Mouse (Mus musculus): ENCODE results near the gene Sec23ip. TPM values are rescaled to one million over a fixed set of nuclear protein-coding genes. Genes with fewer than 3 reads are reported as not detected.
"Not testable (repeated sequence)": the region's sequence is repeated elsewhere in the genome, so short reads cannot be mapped to it uniquely, and the experiment has no call there.

The Sec23ip gene
- polyA plus RNA-seq (2014; fragmentation: Nextera tagmentation; extraction: Ambion mirVana) = 31.2 and 32.2 TPM in 2 replicates

DNA sequence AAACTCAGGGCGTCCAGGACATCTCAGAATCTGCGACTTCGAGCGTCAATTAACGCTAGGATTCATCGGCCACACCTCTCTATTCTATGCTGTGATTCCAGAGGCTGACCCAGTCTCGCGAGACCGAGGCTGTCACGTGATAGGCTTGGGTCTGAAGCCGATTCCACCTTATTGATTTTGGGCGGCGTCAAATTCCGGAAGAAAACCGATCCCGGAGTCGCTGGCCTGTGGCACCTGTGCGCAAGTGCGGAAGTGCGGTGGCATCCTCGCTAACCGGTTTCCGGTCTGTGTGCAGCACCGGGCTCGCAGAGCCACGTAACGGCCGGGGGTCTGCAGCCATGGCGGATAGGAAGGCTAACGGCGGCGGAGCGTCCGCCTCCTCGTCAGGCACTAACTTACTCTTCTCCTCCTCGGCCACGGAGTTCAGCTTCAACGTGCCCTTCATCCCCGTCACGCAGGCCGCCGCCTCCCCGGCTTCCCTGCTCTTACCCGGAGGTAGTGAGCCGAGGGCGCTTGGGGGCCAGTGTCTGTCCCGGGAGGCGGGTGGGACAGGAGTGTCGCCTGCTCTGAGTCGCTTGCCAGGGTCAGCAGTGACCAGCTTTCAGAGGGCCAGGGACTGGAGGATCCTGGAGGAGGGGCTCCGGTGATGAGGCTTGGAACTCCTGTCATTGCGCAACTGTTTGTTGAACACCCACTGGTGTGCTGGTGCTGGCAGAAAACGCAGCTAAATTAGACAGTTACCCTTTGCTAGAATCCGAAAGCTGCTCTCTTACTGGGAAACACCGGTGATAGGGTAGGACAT is at the start of gene Sec23ip:
Sec23ip (plus strand) TSS at position 260 of the 802 bp plus-strand sequence.
- Histone ChIP-seq H3K36me3 (ENCODE audit: control insufficient read depth, insufficient read depth, low read length) (peaks cover 3% of the 10 kb centered on the region; the same call in 1 of the 2 replicates), H3K4me2 (ENCODE audit: low read length) (peak within 1 kb of the TSS; percentile 75), H3K27ac (replicated peaks in 1 of 2; ENCODE audit: control insufficient read depth in 1 of 2, insufficient read depth in 1 of 2, low read depth in 2 of 2, low read length in 2 of 2) (peak within 1 kb of the TSS; percentile 6 to 69), H3K4me3 (ENCODE audit: control insufficient read depth in 1 of 2, insufficient read depth in 1 of 2, low read depth in 1 of 2, low read length in 2 of 2) (peak within 1 kb of the TSS; percentile 76 to 82), H3K9ac (ENCODE audit: low read length) (peak within 1 kb of the TSS; percentile 88), H3K27me3 (ENCODE audit: control insufficient read depth, insufficient read depth, low read length) (no peaks in the 10 kb centered on the region), H3K4me1 (ENCODE audit: control insufficient read depth in 2 of 2, insufficient read depth in 2 of 2, low read length in 2 of 2) (peaks cover 17 to 41% of the 10 kb centered on the region in 2 experiments), H3K9me3 (ENCODE audit: control insufficient read depth, low read length) (no peaks in the 10 kb centered on the region)
- under 1% methylated on average over 55 of the region's 55 CpGs for WGBS
- ATAC-seq (ENCODE audit: insufficient number of reproducible peaks, insufficient read depth, low FRiP score, low read depth) = peak; percentile 71

DNA sequence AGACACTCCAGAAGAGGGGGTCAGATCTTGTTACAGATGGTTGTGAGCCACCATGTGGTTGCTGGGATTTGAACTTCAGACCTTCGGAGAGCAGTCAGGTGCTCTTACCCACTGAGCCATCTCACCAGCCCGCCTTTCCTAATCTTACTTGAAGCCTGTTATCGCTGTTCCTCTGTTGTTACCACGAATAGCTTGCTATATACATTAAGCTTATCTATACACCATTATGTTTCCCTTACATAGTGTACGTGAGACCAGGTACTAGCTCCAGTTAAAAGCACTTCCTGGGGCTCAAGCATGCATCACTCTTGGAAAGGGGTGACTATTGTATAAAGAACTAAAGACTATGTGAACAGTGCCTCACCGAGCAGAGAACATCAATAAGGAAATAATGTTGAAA is 44.8 kb upstream of the Sec23ip start:
- not testable (repeated sequence) for H3K27me3 ChIP-seq (ENCODE audit: control insufficient read depth, insufficient read depth, low read length); ATAC-seq (ENCODE audit: insufficient number of reproducible peaks, insufficient read depth, low FRiP score, low read depth); H3K27ac ChIP-seq (replicated peaks in 1 of 2; ENCODE audit: control insufficient read depth in 1 of 2, insufficient read depth in 1 of 2, low read depth in 2 of 2, low read length in 2 of 2); H3K9ac ChIP-seq (ENCODE audit: low read length); H3K4me3 ChIP-seq (ENCODE audit: control insufficient read depth in 1 of 2, insufficient read depth in 1 of 2, low read depth in 1 of 2, low read length in 2 of 2); H3K4me1 ChIP-seq (ENCODE audit: control insufficient read depth in 2 of 2, insufficient read depth in 2 of 2, low read length in 2 of 2); H3K9me3 ChIP-seq (ENCODE audit: control insufficient read depth, low read length); H3K4me2 ChIP-seq (ENCODE audit: low read length)
- H3K36me3 ChIP-seq (ENCODE audit: control insufficient read depth, insufficient read depth, low read length) = peaks cover 92% of the 10 kb centered on the region
- 76% methylated on average over 6 of the region's 6 CpGs for WGBS

DNA sequence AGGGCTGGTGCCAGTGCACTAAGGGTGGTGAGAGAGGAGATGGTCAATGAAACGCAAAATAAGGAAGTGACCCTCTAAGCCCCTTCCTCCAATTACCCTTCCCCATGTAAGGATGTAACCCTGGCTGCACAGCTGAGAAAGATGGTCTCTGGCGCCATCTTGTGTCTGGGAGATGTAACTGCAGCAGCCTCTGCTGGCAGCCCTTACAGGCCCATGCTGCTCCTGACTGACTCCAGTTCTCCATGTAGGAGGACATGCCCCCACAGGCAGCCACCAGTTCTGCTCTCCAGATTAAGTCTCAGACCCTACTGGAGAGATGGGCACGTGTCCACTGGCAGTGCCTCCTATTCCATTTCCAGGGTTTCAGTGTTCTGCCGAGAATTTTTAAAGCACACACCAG is 39.0 kb upstream of the Sec23ip start:
- 20% methylated on average over 4 of the region's 4 CpGs for WGBS
- Histone ChIP-seq H3K4me3 (ENCODE audit: control insufficient read depth in 1 of 2, insufficient read depth in 1 of 2, low read depth in 1 of 2, low read length in 2 of 2) (no peak overlapping the region), H3K36me3 (ENCODE audit: control insufficient read depth, insufficient read depth, low read length) (peaks cover 95% of the 10 kb centered on the region), H3K4me2 (ENCODE audit: low read length) (no peak overlapping the region), H3K27me3 (ENCODE audit: control insufficient read depth, insufficient read depth, low read length) (no peaks in the 10 kb centered on the region), H3K27ac (replicated peaks in 1 of 2; ENCODE audit: control insufficient read depth in 1 of 2, insufficient read depth in 1 of 2, low read depth in 2 of 2, low read length in 2 of 2) (no peak overlapping the region), H3K9ac (ENCODE audit: low read length) (no peak overlapping the region; the same call in 1 of the 2 replicates), H3K4me1 (ENCODE audit: control insufficient read depth in 2 of 2, insufficient read depth in 2 of 2, low read length in 2 of 2) (no peaks in the 10 kb centered on the region), H3K9me3 (ENCODE audit: control insufficient read depth, low read length) (no peaks in the 10 kb centered on the region)
- ATAC-seq (ENCODE audit: insufficient number of reproducible peaks, insufficient read depth, low FRiP score, low read depth) = peak; percentile 54; the same call in 1 of the 2 replicates

DNA sequence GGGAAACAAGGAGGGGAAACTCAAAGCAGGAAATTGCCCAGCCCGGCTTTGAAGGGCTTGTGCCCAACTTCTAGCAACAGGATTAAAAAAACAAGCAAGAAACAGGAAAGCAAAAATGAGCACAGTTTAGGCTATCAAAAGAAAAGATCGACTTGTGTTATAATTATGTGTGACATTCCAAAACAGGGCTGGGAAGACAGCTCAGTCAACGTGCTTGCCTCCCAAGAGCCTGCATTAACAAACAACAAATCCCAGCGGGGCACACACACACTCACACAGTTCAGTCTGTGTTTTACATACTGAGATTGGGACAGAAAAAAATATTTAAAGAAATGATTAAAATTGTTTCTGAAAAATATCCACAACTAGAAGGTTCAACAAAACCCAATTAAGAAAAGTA is 26.8 kb upstream of the Sec23ip start:
- H3K27me3 ChIP-seq (ENCODE audit: control insufficient read depth, insufficient read depth, low read length) = no peaks in the 10 kb centered on the region
- H3K4me2 ChIP-seq (ENCODE audit: low read length) = no peak overlapping the region
- H3K36me3 ChIP-seq (ENCODE audit: control insufficient read depth, insufficient read depth, low read length) = peaks cover 94% of the 10 kb centered on the region
- H3K4me3 ChIP-seq (ENCODE audit: control insufficient read depth in 1 of 2, insufficient read depth in 1 of 2, low read depth in 1 of 2, low read length in 2 of 2) = no peak overlapping the region
- WGBS = 69% methylated on average over 4 of the region's 4 CpGs
- no peak for ATAC-seq (ENCODE audit: insufficient number of reproducible peaks, insufficient read depth, low FRiP score, low read depth)
- H3K27ac ChIP-seq (replicated peaks in 1 of 2; ENCODE audit: control insufficient read depth in 1 of 2, insufficient read depth in 1 of 2, low read depth in 2 of 2, low read length in 2 of 2) = no peak overlapping the region
- H3K4me1 ChIP-seq (ENCODE audit: control insufficient read depth in 2 of 2, insufficient read depth in 2 of 2, low read length in 2 of 2) = no peaks in the 10 kb centered on the region
- no peaks in the 10 kb centered on the region for H3K9me3 ChIP-seq (ENCODE audit: control insufficient read depth, low read length)
- no peak overlapping the region for H3K9ac ChIP-seq (ENCODE audit: low read length)

DNA sequence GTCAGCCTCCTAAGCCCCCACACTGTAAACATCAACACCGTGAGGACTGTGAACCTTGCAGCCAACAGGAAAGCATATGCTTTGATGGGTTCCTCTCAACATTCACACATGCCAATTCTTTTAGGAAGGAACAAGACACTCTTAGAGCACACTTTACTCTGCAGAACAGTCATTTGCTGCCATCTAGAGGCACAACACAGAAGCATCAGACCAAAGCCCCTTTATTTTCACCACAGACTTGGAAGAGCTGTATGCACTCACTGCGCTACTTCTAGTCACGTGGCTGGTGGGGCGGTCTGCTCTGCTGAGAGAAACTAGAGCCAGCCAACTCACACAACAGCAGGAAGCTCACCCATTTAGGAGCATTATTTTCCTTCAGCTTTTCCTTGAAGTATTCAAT is 20.0 kb upstream of the Sec23ip start:
- Histone ChIP-seq H3K36me3 (ENCODE audit: control insufficient read depth, insufficient read depth, low read length) (peaks cover 41% of the 10 kb centered on the region), H3K4me2 (ENCODE audit: low read length) (no peak overlapping the region), H3K27ac (replicated peaks in 1 of 2; ENCODE audit: control insufficient read depth in 1 of 2, insufficient read depth in 1 of 2, low read depth in 2 of 2, low read length in 2 of 2) (peak overlapping the region; percentile 2 to 57; a peak in 2 of 4 replicates), H3K9me3 (ENCODE audit: control insufficient read depth, low read length) (no peaks in the 10 kb centered on the region), H3K4me3 (ENCODE audit: control insufficient read depth in 1 of 2, insufficient read depth in 1 of 2, low read depth in 1 of 2, low read length in 2 of 2) (no peak overlapping the region), H3K4me1 (ENCODE audit: control insufficient read depth in 2 of 2, insufficient read depth in 2 of 2, low read length in 2 of 2) (peaks cover 5 to 20% of the 10 kb centered on the region in 2 experiments; a peak in 3 of 4 replicates), H3K9ac (ENCODE audit: low read length) (no peak overlapping the region), H3K27me3 (ENCODE audit: control insufficient read depth, insufficient read depth, low read length) (no peaks in the 10 kb centered on the region)
- ATAC-seq (ENCODE audit: insufficient number of reproducible peaks, insufficient read depth, low FRiP score, low read depth) = peak; percentile 90
- 29% methylated on average over 4 of the region's 4 CpGs for WGBS

DNA sequence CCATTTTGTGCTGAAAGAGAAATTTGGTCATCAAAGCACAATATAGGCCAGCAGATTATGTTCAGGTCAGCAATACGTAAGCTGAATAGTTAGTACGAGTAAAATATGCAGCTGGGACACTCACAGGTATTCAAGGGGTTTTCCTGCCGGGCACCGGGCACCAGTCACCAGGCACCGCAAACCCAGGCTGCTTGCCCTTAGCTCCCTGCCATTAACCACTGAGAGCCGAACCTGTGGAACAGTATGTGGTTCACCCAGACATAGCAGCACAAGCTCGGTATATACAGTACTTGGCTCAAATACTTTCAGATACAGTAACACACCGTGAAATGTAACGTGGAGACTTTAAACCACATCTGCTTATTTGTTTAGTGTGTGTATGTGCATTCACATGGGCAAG is 19.6 kb upstream of the Sec23ip start:
- WGBS = 82% methylated on average over 9 of the region's 9 CpGs
- 0 out of 2 replicates have a peak, but pooled peaks have one; percentile 18 for ATAC-seq (ENCODE audit: insufficient number of reproducible peaks, insufficient read depth, low FRiP score, low read depth)
- no peaks in the 10 kb centered on the region for H3K27me3 ChIP-seq (ENCODE audit: control insufficient read depth, insufficient read depth, low read length)
- peaks cover 38% of the 10 kb centered on the region for H3K36me3 ChIP-seq (ENCODE audit: control insufficient read depth, insufficient read depth, low read length)
- no peak overlapping the region for H3K4me3 ChIP-seq (ENCODE audit: control insufficient read depth in 1 of 2, insufficient read depth in 1 of 2, low read depth in 1 of 2, low read length in 2 of 2)
- peak overlapping the region; percentile 2 to 57; a peak in 2 of 4 replicates for H3K27ac ChIP-seq (replicated peaks in 1 of 2; ENCODE audit: control insufficient read depth in 1 of 2, insufficient read depth in 1 of 2, low read depth in 2 of 2, low read length in 2 of 2)
- peaks cover 5 to 20% of the 10 kb centered on the region in 2 experiments; a peak in 3 of 4 replicates for H3K4me1 ChIP-seq (ENCODE audit: control insufficient read depth in 2 of 2, insufficient read depth in 2 of 2, low read length in 2 of 2)
- no peak overlapping the region for H3K9ac ChIP-seq (ENCODE audit: low read length)
- no peaks in the 10 kb centered on the region for H3K9me3 ChIP-seq (ENCODE audit: control insufficient read depth, low read length)
- H3K4me2 ChIP-seq (ENCODE audit: low read length) = no peak overlapping the region

DNA sequence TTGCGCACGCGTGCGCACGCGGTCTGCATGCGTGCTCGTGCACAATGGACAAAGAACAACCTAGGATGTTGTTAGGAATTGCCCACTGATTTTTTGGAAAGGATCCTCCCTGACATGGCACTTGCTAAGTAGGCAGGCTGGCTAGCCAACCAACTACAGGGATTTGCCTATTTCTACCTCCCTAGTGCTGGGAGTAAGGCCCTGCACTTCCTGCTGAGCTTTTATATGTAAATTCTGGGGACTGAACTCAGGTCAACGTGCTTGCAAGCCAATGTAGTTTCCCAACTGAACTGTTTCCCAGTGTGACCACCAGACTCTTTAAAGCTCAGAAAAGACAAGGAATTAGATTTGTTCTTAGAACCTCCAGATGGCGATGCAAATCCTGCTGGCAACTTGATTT is 17.7 kb upstream of the Sec23ip start:
- Histone ChIP-seq H3K4me3 (ENCODE audit: control insufficient read depth in 1 of 2, insufficient read depth in 1 of 2, low read depth in 1 of 2, low read length in 2 of 2) (no peak overlapping the region), H3K4me1 (ENCODE audit: control insufficient read depth in 2 of 2, insufficient read depth in 2 of 2, low read length in 2 of 2) (peaks cover 7 to 28% of the 10 kb centered on the region in 2 experiments), H3K27me3 (ENCODE audit: control insufficient read depth, insufficient read depth, low read length) (no peaks in the 10 kb centered on the region), H3K4me2 (ENCODE audit: low read length) (no peak overlapping the region), H3K27ac (replicated peaks in 1 of 2; ENCODE audit: control insufficient read depth in 1 of 2, insufficient read depth in 1 of 2, low read depth in 2 of 2, low read length in 2 of 2) (no peak overlapping the region), H3K36me3 (ENCODE audit: control insufficient read depth, insufficient read depth, low read length) (peaks cover 22% of the 10 kb centered on the region), H3K9ac (ENCODE audit: low read length) (no peak overlapping the region), H3K9me3 (ENCODE audit: control insufficient read depth, low read length) (no peaks in the 10 kb centered on the region)
- WGBS = 79% methylated on average over 10 of the region's 10 CpGs
- ATAC-seq (ENCODE audit: insufficient number of reproducible peaks, insufficient read depth, low FRiP score, low read depth) = no peak

Measured in heart, embryonic 14.5 days (tissue).